Mouse (Mus musculus): Measurements from ENCODE around the gene Ttl.

DNA sequence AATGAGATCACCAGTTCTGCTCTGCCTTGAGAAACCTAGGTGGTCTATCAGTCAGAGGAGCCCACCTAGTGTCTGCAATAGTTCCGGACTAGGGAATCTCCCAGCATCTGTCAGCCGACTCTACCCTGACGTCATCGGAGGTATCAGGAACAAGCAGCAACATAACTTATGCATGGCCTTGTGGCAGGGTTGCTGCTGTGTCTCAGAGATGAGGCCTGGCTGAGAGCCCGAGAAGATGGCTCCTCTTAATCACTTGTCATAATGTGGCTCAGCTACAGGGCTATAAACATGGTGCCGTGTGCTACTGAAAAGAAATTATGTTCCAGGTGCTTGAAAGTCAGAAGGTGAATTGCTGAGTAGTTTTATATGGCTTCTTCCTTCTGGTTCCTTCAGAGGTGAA lies 10.0 kb upstream of the Ttl start:
- TF ChIP-seq POLR2A (IDR thresholded peaks at IDR 0.05; ENCODE audit: control insufficient read depth, extremely low read depth, insufficient read depth, low read length, poor library complexity) (no peak), CTCF (IDR thresholded peaks at IDR 0.05; ENCODE audit: borderline replicate concordance, control insufficient read depth, extremely low read depth, insufficient read depth, low read length, poor library complexity) (no peak)
